Mouse (Mus musculus): ENCODE measurements around the gene Zfp57. TPM values are rescaled to one million over a fixed set of nuclear protein-coding genes. Genes with fewer than 3 reads are reported as not detected.
"Not testable (repeated sequence)": the region's sequence is repeated elsewhere in the genome, so short reads cannot be mapped to it uniquely, and the experiment has no call there.

Gene Zfp57
- total RNA-seq, 4 experiments from 2014 or later, result 0.12 to 0.38 (median 0.27) TPM; not detected in 1

DNA sequence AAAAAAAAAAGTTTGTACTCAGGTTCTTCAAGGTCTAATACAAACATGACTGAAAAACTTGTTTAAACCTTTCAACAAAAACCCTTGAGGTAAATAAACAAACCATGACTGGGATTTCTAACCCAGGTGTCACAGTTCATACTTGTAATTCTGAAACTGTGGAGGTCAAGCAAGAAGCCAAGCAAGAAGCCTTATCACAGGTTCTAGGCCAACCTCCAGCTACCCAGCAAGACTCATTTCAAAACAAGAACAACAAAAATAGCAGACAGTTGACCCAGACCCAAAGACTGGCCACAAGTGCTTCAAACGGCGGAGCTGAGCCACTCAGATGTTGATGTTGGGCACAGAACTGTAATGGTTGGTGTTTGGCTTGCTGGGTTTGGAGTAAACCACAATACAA lies 6.4 kb upstream of the Zfp57 start:
- no peak for DNase-seq (ENCODE audit: low spot score in 2 of 2)

- DNase-seq (ENCODE audit: low spot score in 2 of 2), result no peak
These were observed 5.5 kb upstream of the Zfp57 start for GRCm38 (mm10) chr17:36995448-36995847.

DNA sequence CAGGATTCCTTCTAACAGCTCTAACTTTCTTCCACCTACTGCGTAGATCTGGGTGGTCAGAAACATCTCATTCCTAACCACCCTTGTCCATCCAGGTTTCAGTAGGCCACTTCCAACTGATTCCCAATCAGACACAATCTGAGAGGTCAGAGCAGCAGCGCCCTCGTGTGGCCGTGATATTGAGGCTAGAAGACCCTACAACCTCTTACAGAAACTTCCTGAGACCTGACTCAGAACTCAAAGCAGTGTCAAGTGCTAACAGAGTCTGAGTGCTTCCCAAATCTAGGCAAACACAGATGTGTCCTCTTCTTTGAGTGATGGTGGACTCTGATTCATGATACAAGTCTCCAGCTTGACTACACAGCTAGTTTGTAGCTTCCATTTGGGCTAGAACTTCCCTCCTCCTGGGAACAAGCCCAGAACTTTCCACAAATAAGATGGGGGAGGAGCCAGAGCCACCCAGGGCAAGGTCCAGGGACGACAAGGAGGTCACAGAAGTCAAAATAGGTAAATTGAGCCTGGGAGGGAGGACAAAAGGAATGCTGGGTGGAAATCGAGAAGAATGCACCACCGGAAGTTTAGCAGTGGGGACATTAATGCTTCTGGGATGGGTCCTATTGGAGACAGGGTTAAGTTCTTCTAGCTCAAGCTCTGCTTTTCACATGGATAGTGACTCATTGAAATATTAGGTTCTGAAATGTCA lies 3.8 kb upstream of the Zfp57 start:
- peak; percentile 44 to 49 for DNase-seq (ENCODE audit: low spot score in 2 of 2)

GRCm38 (mm10) chr17:36998477-36998876 lies 2.5 kb upstream of the Zfp57 start:
- no peak for DNase-seq (ENCODE audit: low spot score in 2 of 2)

DNA sequence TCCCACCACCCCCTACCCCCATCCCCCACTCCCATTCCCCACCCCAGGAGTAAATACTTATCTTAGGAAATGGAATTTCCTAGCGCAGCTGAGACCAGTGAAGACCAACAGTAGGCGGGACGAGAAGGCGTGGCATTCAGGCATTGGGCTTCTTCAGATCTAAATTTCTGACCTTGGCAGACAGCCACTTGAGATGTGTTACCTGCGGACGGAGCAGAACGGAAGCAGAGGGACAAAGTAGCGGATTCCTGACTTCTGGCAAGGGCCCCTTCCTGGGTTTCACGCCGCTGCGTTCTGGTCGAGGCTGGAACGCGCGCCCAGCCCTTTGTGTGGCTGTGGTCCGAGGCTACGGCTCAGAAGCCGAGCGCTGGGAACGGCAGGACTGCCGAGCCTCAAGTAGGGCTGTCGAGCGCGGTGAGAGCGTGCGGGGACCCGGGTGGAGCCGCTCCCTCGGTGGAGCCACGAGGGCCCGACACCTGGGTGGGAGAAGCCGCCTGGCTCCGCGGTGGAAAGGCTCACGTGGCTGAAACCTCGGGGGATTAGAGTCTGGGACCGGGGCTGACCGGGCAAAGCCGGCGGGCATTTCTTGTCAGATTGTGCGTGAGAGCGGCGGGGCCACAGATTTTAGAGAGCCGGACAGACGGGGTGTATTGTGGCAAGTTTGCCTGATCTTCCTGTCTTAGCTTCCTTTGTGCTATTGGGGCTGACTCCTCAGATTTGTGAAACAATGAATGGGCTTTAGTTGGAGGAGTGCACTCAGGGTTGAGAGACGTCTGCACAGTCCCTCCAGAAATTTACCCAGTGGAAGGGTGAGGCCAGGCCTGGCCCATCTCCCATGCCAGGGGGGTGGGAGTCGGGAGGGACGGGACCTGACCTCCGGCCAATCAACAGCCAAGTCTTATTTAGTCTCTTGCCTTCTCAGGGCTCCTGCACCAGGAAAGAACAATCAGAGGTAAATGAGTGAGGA lies 1.7 kb downstream of the Zfp57 start:
- DNase-seq (ENCODE audit: low spot score in 2 of 2), result no peak

GRCm38 (mm10) chr17:37003366-37003765 lies 2.4 kb downstream of the Zfp57 start:
- no peak for DNase-seq (ENCODE audit: low spot score in 2 of 2)

GRCm38 (mm10) chr17:37008161-37008560 lies 7.2 kb downstream of the Zfp57 start:
- DNase-seq (ENCODE audit: low spot score in 2 of 2), result no peak

- no peak for DNase-seq (ENCODE audit: low spot score in 2 of 2)
These were observed 8.6 kb downstream of the Zfp57 start for GRCm38 (mm10) chr17:37009460-37010042.

DNA sequence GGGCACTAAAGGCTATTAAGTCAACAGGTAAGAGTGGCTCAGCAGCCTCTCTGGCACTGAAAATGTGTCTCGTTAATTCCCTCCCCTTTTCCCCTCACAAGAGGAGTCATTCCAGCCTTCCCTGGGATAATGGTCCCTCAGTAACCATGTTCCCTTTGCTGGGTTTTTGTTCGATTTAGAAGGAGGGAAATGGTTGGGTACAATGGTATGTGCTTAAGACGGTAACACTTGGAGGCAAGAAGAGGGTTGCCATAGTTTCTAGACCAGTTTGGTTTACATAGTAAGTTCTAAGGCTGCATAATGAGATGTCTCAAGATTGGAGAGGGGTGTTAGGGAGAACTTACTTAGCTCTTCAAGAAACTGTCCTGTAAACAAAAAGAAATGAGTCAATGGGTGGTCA lies 10.8 kb downstream of the Zfp57 start:
- no peak for DNase-seq (ENCODE audit: low spot score in 2 of 2)

DNA sequence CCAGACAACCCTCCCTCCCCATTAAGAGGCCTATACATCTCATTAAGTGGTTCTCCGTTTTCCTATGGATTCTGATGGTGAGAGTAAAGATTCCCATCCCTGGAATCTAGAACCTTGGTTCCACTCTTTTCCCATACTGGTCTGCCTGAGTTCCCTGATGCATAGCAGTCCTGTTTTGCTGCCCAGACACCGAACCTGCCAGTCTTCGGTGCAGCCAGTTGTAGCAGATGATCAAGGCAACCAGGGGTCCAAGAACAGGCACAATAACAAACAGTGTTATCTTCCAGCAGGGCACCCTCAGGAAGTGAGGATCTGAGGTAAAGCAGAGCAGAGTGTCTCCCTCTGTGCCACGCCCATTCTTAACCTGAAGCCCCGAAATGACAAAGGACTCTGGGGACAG lies 11.2 kb downstream of the Zfp57 start:
- no peak for DNase-seq (ENCODE audit: low spot score in 2 of 2)

DNA sequence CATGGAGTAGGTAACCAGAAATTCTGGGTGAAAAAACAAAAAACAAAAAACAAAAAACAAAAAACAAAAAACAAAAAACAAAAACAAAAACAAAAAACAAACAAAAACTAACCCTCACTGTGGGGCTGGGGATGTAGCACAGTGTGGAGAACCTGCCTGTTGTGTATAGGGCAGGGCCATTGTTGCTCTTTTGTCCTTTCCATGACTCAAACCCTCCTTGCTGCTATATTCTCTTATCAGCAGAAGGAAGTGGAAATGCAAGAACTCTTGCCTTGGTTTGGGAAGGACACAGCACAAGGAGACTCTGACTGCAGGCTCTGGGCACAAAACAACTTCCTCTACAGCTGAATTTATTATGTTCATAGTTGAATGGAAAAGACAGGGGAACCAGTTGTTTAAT lies 15.4 kb downstream of the Zfp57 start:
- DNase-seq (ENCODE audit: low spot score in 2 of 2), result no peak

- DNase-seq (ENCODE audit: low spot score in 2 of 2), result no peak
These were observed 17.4 kb downstream of the Zfp57 start for GRCm38 (mm10) chr17:37018328-37018727.

DNA sequence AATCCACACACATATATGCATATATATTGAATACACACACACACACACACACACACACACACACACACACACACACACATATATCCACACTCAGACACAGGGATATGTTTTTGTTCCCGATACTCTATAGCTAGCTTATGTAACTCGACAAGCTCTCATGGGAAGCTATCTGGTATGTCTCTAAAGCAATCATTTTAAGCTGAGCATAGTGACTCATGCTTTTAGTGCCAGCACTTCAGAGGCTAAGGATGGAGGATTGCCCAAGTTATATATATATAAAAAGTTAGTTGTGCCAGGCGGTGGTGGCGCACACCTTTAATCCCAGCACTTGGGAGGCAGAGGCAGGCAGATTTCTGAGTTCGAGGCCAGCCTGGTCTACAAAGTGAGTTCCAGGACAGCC lies 18.3 kb downstream of the Zfp57 start:
- not testable (repeated sequence) for DNase-seq (ENCODE audit: low spot score in 2 of 2)

- DNase-seq (ENCODE audit: low spot score in 2 of 2), result no peak
These were observed 21.9 kb downstream of the Zfp57 start, which contains the start of gene Mog for GRCm38 (mm10) chr17:37022628-37023576. TSS of gene Mog (minus strand) at chr17:37023398.

GRCm38 (mm10) chr17:37026425-37026824 lies 25.5 kb downstream of the Zfp57 start:
- no peak for DNase-seq (ENCODE audit: low spot score in 2 of 2)

GRCm38 (mm10) chr17:37027486-37027885 lies 26.5 kb downstream of the Zfp57 start:
- DNase-seq (ENCODE audit: low spot score in 2 of 2), result no peak

DNA sequence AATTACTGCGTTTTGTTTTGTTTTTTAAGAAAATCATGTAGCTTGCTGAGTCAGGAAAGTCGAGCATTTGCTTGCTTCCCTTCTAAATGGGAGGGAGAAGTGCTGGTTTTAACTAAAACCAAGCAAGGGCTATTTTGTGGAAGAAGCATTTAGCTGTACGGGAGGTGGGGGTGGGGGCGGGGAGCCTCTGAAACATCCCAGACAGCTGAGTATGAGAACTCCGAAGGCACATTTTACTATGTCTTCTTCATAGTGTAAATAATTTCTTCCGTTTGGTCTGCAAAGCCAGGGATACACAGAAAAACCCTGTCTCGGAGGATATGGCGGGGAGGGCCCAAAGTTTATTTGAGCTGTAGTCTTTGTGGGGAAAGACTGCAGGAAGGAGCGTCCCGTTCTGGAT lies 27.2 kb downstream of the Zfp57 start:
- no peak for DNase-seq (ENCODE audit: low spot score in 2 of 2)

DNA sequence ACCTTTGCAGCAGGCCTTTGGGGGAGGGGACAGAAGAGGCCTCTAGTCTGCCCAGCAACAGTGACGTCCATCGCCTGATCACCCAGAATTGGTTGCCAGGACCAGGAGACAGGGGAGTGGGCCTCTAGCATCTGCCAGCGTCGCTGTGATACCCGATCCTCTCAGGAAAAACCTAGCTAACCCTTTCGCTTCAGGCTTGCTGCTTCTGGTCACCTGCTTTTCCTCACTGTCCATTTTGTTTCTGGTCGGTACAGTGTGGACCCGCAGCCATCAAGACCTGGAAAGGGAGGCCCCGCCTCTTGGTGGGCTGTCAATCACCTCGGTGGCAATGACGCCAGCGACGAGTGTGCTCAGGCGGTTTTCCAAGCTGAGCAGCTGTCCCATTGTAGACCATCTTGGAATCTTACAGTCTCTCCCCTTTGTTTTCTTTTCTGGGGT lies 27.7 kb downstream of the Zfp57 start:
- peak; percentile 57 to 62 for DNase-seq (ENCODE audit: low spot score in 2 of 2)

DNA sequence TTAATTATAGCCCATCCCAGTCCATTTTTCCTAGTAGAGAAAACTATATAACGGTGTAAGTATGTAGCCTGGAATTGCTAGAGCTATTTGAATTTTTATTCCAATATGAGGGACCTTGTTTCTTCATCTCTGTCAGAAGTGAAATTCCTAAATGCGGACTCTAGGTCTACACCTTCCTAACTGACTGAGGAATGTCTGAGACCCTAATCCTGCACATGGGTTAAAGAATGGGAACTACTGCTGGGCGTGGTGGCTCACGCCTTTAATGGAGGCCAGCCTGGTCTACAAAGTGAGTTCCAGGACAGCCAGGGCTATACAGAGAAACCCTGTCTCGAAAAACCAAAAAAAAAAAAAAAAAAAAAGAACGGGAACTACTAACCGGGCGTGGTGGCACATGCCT lies 28.2 kb downstream of the Zfp57 start:
- DNase-seq (ENCODE audit: low spot score in 2 of 2), result no peak

GRCm38 (mm10) chr17:37039127-37039894 lies 38.3 kb downstream of the Zfp57 start:
- DNase-seq (ENCODE audit: low spot score in 2 of 2), result no peak
